Mouse (Mus musculus): ENCODE data around the gene Azin2. TPM values are rescaled to one million over a fixed set of nuclear protein-coding genes. Genes with fewer than 3 reads are reported as not detected.

The Azin2 gene
- total and polyA plus RNA-seq, 2 experiments from 2014 or later: 21.7 to 29.3 TPM

GRCm38 (mm10) chr4:128983656-128984055, 21.4 kb upstream of the Azin2 start:
- Histone ChIP-seq H3K27me3 (ENCODE audit: insufficient read depth, low read length) (no peaks in the 10 kb centered on the region), H3K4me2 (ENCODE audit: low read depth, low read length, poor library complexity, severe bottlenecking) (no peak overlapping the region), H3K9ac (replicated peaks; ENCODE audit: low read length, poor library complexity, severe bottlenecking) (no peak overlapping the region), H3K4me1 (ENCODE audit: insufficient read depth, low read length) (no peaks in the 10 kb centered on the region), H3K36me3 (ENCODE audit: insufficient read depth, low read length) (no peaks in the 10 kb centered on the region), H3K27ac (ENCODE audit: low read depth, low read length) (no peak overlapping the region), H3K4me3 (ENCODE audit: low read depth, low read length) (no peak overlapping the region), H3K9me3 (ENCODE audit: low read length) (no peaks in the 10 kb centered on the region)
- WGBS: 60% methylated on average over 2 of the region's 2 CpGs
- TF ChIP-seq CTCF (IDR thresholded peaks at IDR 0.05): no peak
- no peak for ATAC-seq (ENCODE audit: low FRiP score)
- no peak for DNase-seq (ENCODE audit: low spot score)

GRCm38 (mm10) chr4:128983151-128983550, 20.9 kb upstream of the Azin2 start:
- DNase-seq (ENCODE audit: low spot score): no peak
- Histone ChIP-seq H3K27ac (ENCODE audit: low read depth, low read length) (no peak overlapping the region), H3K4me1 (ENCODE audit: insufficient read depth, low read length) (no peaks in the 10 kb centered on the region), H3K4me2 (ENCODE audit: low read depth, low read length, poor library complexity, severe bottlenecking) (no peak overlapping the region), H3K36me3 (ENCODE audit: insufficient read depth, low read length) (no peaks in the 10 kb centered on the region), H3K27me3 (ENCODE audit: insufficient read depth, low read length) (no peaks in the 10 kb centered on the region), H3K9ac (replicated peaks; ENCODE audit: low read length, poor library complexity, severe bottlenecking) (no peak overlapping the region), H3K9me3 (ENCODE audit: low read length) (no peaks in the 10 kb centered on the region), H3K4me3 (ENCODE audit: low read depth, low read length) (no peak overlapping the region)
- no peak for ATAC-seq (ENCODE audit: low FRiP score)
- no peak for TF ChIP-seq CTCF (IDR thresholded peaks at IDR 0.05)
- WGBS: 84% methylated on average over 2 of the region's 2 CpGs

- WGBS: 76% methylated on average over 11 of the region's 11 CpGs
- DNase-seq (ENCODE audit: low spot score) (no peak), ATAC-seq (ENCODE audit: low FRiP score) (no peak)
- H3K9me3 ChIP-seq (ENCODE audit: low read length): no peaks in the 10 kb centered on the region
- TF ChIP-seq CTCF (IDR thresholded peaks at IDR 0.05): no peak
- H3K4me1 ChIP-seq (ENCODE audit: insufficient read depth, low read length): no peaks in the 10 kb centered on the region
- no peak overlapping the region for H3K27ac ChIP-seq (ENCODE audit: low read depth, low read length)
- H3K36me3 ChIP-seq (ENCODE audit: insufficient read depth, low read length): no peaks in the 10 kb centered on the region
- no peak overlapping the region for H3K4me2 ChIP-seq (ENCODE audit: low read depth, low read length, poor library complexity, severe bottlenecking)
- no peak overlapping the region for H3K4me3 ChIP-seq (ENCODE audit: low read depth, low read length)
- H3K9ac ChIP-seq (replicated peaks; ENCODE audit: low read length, poor library complexity, severe bottlenecking): no peak overlapping the region
- H3K27me3 ChIP-seq (ENCODE audit: insufficient read depth, low read length): no peaks in the 10 kb centered on the region
Observed at GRCm38 (mm10) chr4:128981833-128982180, 19.6 kb upstream of the Azin2 start.

GRCm38 (mm10) chr4:128980890-128981832, 18.9 kb upstream of the Azin2 start:
- Histone ChIP-seq H3K9ac (replicated peaks; ENCODE audit: low read length, poor library complexity, severe bottlenecking) (no peak overlapping the region), H3K27ac (ENCODE audit: low read depth, low read length) (no peak overlapping the region), H3K9me3 (ENCODE audit: low read length) (no peaks in the 10 kb centered on the region), H3K4me2 (ENCODE audit: low read depth, low read length, poor library complexity, severe bottlenecking) (no peak overlapping the region), H3K4me1 (ENCODE audit: insufficient read depth, low read length) (no peaks in the 10 kb centered on the region), H3K27me3 (ENCODE audit: insufficient read depth, low read length) (no peaks in the 10 kb centered on the region), H3K36me3 (ENCODE audit: insufficient read depth, low read length) (no peaks in the 10 kb centered on the region), H3K4me3 (ENCODE audit: low read depth, low read length) (no peak overlapping the region)
- WGBS: 80% methylated on average over 12 of the region's 12 CpGs
- no peak for TF ChIP-seq CTCF (IDR thresholded peaks at IDR 0.05)
- ATAC-seq (ENCODE audit: low FRiP score) (no peak), DNase-seq (ENCODE audit: low spot score) (no peak)

GRCm38 (mm10) chr4:128978634-128979033, 16.4 kb upstream of the Azin2 start:
- no peak for DNase-seq (ENCODE audit: low spot score)
- no peak overlapping the region for H3K27ac ChIP-seq (ENCODE audit: low read depth, low read length)

GRCm38 (mm10) chr4:128977217-128977616, 15.0 kb upstream of the Azin2 start:
- Histone ChIP-seq H3K27me3 (ENCODE audit: insufficient read depth, low read length) (no peaks in the 10 kb centered on the region), H3K36me3 (ENCODE audit: insufficient read depth, low read length) (no peaks in the 10 kb centered on the region), H3K9me3 (ENCODE audit: low read length) (no peaks in the 10 kb centered on the region), H3K27ac (ENCODE audit: low read depth, low read length) (no peak overlapping the region), H3K4me1 (ENCODE audit: insufficient read depth, low read length) (no peaks in the 10 kb centered on the region), H3K9ac (replicated peaks; ENCODE audit: low read length, poor library complexity, severe bottlenecking) (no peak overlapping the region), H3K4me3 (ENCODE audit: low read depth, low read length) (no peak overlapping the region), H3K4me2 (ENCODE audit: low read depth, low read length, poor library complexity, severe bottlenecking) (no peak overlapping the region)
- ATAC-seq (ENCODE audit: low FRiP score) (no peak), DNase-seq (ENCODE audit: low spot score) (no peak)
- WGBS: 60% methylated on average over 3 of the region's 3 CpGs
- no peak for TF ChIP-seq CTCF (IDR thresholded peaks at IDR 0.05)

More at GRCm38 (mm10) chr4:128978634-128979033, 16.4 kb upstream of the Azin2 start:
- H3K36me3 ChIP-seq (ENCODE audit: insufficient read depth, low read length): no peaks in the 10 kb centered on the region
- ATAC-seq (ENCODE audit: low FRiP score): no peak
- H3K4me1 ChIP-seq (ENCODE audit: insufficient read depth, low read length): no peaks in the 10 kb centered on the region
- H3K4me3 ChIP-seq (ENCODE audit: low read depth, low read length): no peak overlapping the region
- no peaks in the 10 kb centered on the region for H3K27me3 ChIP-seq (ENCODE audit: insufficient read depth, low read length)
- no peak overlapping the region for H3K4me2 ChIP-seq (ENCODE audit: low read depth, low read length, poor library complexity, severe bottlenecking)
- no peak for TF ChIP-seq CTCF (IDR thresholded peaks at IDR 0.05)
- H3K9me3 ChIP-seq (ENCODE audit: low read length): no peaks in the 10 kb centered on the region
- WGBS: 66% methylated on average over 1 of the region's 1 CpGs
- H3K9ac ChIP-seq (replicated peaks; ENCODE audit: low read length, poor library complexity, severe bottlenecking): no peak overlapping the region

Measured in midbrain, postnatal 0 days (tissue).